Mouse (Mus musculus) brown adipose tissue, adult 24 weeks (tissue): ENCODE data around the gene Ptpre. TPM values are rescaled to one million over a fixed set of nuclear protein-coding genes. Genes with fewer than 3 reads are reported as not detected.

Experiments used
- H3K27ac ChIP-seq: fragments of 200-500 bp; replicated peaks from 2 replicates; pipeline ENCODE4 v1.5.1; 2012; ENCODE audit warnings: low read depth, mild to moderate bottlenecking, low read length
- H3K4me1 ChIP-seq: fragments of 200-500 bp; 2 replicates; pipeline ENCODE4 v1.6.1; 2012; ENCODE audit warnings: low read length, mixed read lengths; ENCODE audit not compliant: control insufficient read depth, insufficient read depth, insufficient read length
- H3K4me3 ChIP-seq: fragments of 200-500 bp; 2 replicates; pipeline ENCODE4 v1.5.1; 2012; ENCODE audit warnings: low read depth, mild to moderate bottlenecking, low read length, moderate library complexity; ENCODE audit not compliant: insufficient read depth
- polyA plus RNA-seq: library from polyadenylated mRNA; stranded (reverse); fragments of >200 nt; gene quantifications from 2 replicates; pipeline ENCODE4 v1.2.4, GENCODE M21; 2012; ENCODE audit not compliant: missing spikeins, insufficient read depth, insufficient read length

Ptpre gene
- polyA plus RNA-seq, 1 experiment: 1.5 TPM

GRCm38 (mm10) chr7:135523981-135524380 lies 13.3 kb upstream of the Ptpre start:
- Histone ChIP-seq H3K4me3 (no peak overlapping the region), H3K4me1 (no peaks in the 10 kb centered on the region), H3K27ac (no peak overlapping the region)

GRCm38 (mm10) chr7:135524424-135524967 lies 12.8 kb upstream of the Ptpre start:
- H3K4me1 ChIP-seq: no peaks in the 10 kb centered on the region
- H3K27ac ChIP-seq: no peak overlapping the region
- H3K4me3 ChIP-seq: no peak overlapping the region

- H3K4me3 ChIP-seq: no peak overlapping the region
- no peak overlapping the region for H3K27ac ChIP-seq
- H3K4me1 ChIP-seq: no peaks in the 10 kb centered on the region
These were observed 10.6 kb upstream of the Ptpre start for GRCm38 (mm10) chr7:135526574-135527152.

GRCm38 (mm10) chr7:135527169-135527568 lies 10.1 kb upstream of the Ptpre start:
- H3K27ac ChIP-seq: no peak overlapping the region
- no peaks in the 10 kb centered on the region for H3K4me1 ChIP-seq
- H3K4me3 ChIP-seq: no peak overlapping the region

- Histone ChIP-seq H3K4me3 (no peak within 1 kb of the TSS), H3K4me1 (no peaks in the 10 kb centered on the region), H3K27ac (no peak within 1 kb of the TSS)
These were observed 8.8 kb upstream of the Ptpre start, which contains the start of gene Clrn3 for GRCm38 (mm10) chr7:135528515-135528914. Gene Clrn3, minus strand, starts transcription at chr7:135528654.

GRCm38 (mm10) chr7:135529068-135529467 lies 8.2 kb upstream of the Ptpre start:
- Histone ChIP-seq H3K27ac (no peak overlapping the region), H3K4me3 (no peak overlapping the region)

GRCm38 (mm10) chr7:135534548-135535189 lies 2.6 kb upstream of the Ptpre start:
- H3K4me3 ChIP-seq: no peak overlapping the region
- H3K27ac ChIP-seq: no peak overlapping the region
- peaks cover 8% of the 10 kb centered on the region for H3K4me1 ChIP-seq

More at GRCm38 (mm10) chr7:135529068-135529467, 8.2 kb upstream of the Ptpre start:
- H3K4me1 ChIP-seq: no peaks in the 10 kb centered on the region

GRCm38 (mm10) chr7:135535908-135536307 lies 1.4 kb upstream of the Ptpre start:
- H3K4me1 ChIP-seq: peaks cover 8% of the 10 kb centered on the region
- H3K27ac ChIP-seq: no peak overlapping the region
- H3K4me3 ChIP-seq: no peak overlapping the region

- Histone ChIP-seq H3K4me1 (peaks cover 8% of the 10 kb centered on the region), H3K4me3 (peak overlapping the region; percentile 81), H3K27ac (peak overlapping the region; percentile 54)
These were observed 864 bp downstream of the Ptpre start for GRCm38 (mm10) chr7:135537948-135538741.

- Histone ChIP-seq H3K27ac (no peak overlapping the region), H3K4me3 (0 out of 2 replicates have a peak overlapping the region, but pooled peaks have one; percentile 2), H3K4me1 (peaks cover 8% of the 10 kb centered on the region)
These were observed 2.1 kb downstream of the Ptpre start for GRCm38 (mm10) chr7:135539429-135539828.

- H3K4me3 ChIP-seq: no peak overlapping the region
- peaks cover 8% of the 10 kb centered on the region for H3K4me1 ChIP-seq
- no peak overlapping the region for H3K27ac ChIP-seq
These were observed 5.0 kb downstream of the Ptpre start for GRCm38 (mm10) chr7:135542235-135542634.

GRCm38 (mm10) chr7:135543033-135543432 lies 5.8 kb downstream of the Ptpre start:
- Histone ChIP-seq H3K4me1 (peaks cover 8% of the 10 kb centered on the region), H3K27ac (no peak overlapping the region), H3K4me3 (no peak overlapping the region)

GRCm38 (mm10) chr7:135544321-135544720 lies 7.0 kb downstream of the Ptpre start:
- Histone ChIP-seq H3K4me3 (no peak overlapping the region), H3K27ac (no peak overlapping the region), H3K4me1 (peaks cover 1% of the 10 kb centered on the region; the same call in 1 of the 2 replicates)

- no peak overlapping the region for H3K4me3 ChIP-seq
- H3K4me1 ChIP-seq: peaks cover 7% of the 10 kb centered on the region
- no peak overlapping the region for H3K27ac ChIP-seq
These were observed 8.7 kb downstream of the Ptpre start for GRCm38 (mm10) chr7:135545957-135546356.

- no peak overlapping the region for H3K4me3 ChIP-seq
- H3K27ac ChIP-seq: no peak overlapping the region
- H3K4me1 ChIP-seq: peaks cover 9% of the 10 kb centered on the region
These were observed 9.2 kb downstream of the Ptpre start for GRCm38 (mm10) chr7:135546530-135546929.
